Mouse (Mus musculus): ENCODE measurements around the gene Apc2. TPM values are rescaled to one million over a fixed set of nuclear protein-coding genes. Genes with fewer than 3 reads are reported as not detected.
A peak's percentile ranks its signal among the peaks of the same experiment; 100 is the strongest.

Apc2 gene
- polyA plus RNA-seq, 1 experiment from 2014 or later, result 1.3 TPM

- Histone ChIP-seq H3K9me3 (no peaks in the 10 kb centered on the region), H3K36me3 (peaks cover 59% of the 10 kb centered on the region), H3K4me1 (peaks cover 17% of the 10 kb centered on the region), H3K27ac (no peak overlapping the region), H3K9ac (no peak overlapping the region), H3K4me2 (no peak overlapping the region), H3K27me3 (no peaks in the 10 kb centered on the region), H3K4me3 (no peak overlapping the region)
- 91% methylated on average over 5 of the region's 5 CpGs for WGBS
- ATAC-seq (ENCODE audit: borderline replicate concordance, extremely low read depth, low FRiP score, low TSS enrichment), result no peak
Measured at GRCm38 (mm10) chr10:80255881-80256535, 39.8 kb upstream of the Apc2 start.

- Histone ChIP-seq H3K27ac (no peak overlapping the region), H3K36me3 (peaks cover 54% of the 10 kb centered on the region), H3K4me1 (peaks cover 26% of the 10 kb centered on the region), H3K4me2 (no peak overlapping the region), H3K27me3 (no peaks in the 10 kb centered on the region), H3K9ac (no peak overlapping the region), H3K4me3 (no peak overlapping the region), H3K9me3 (no peaks in the 10 kb centered on the region)
- no peak for ATAC-seq (ENCODE audit: borderline replicate concordance, extremely low read depth, low FRiP score, low TSS enrichment)
- WGBS, result 67% methylated on average over 2 of the region's 2 CpGs
Measured at GRCm38 (mm10) chr10:80257936-80258335, 37.8 kb upstream of the Apc2 start.

- no peak for ATAC-seq (ENCODE audit: borderline replicate concordance, extremely low read depth, low FRiP score, low TSS enrichment)
- peaks cover 47% of the 10 kb centered on the region for H3K36me3 ChIP-seq
- H3K27ac ChIP-seq, result 0 out of 2 replicates have a peak overlapping the region, but pooled peaks have one; percentile 98
- no peak overlapping the region for H3K9ac ChIP-seq
- peak overlapping the region; percentile 94; the same call in 1 of the 2 replicates for H3K4me2 ChIP-seq
- H3K4me1 ChIP-seq, result peaks cover 26% of the 10 kb centered on the region
- 84% methylated on average over 14 of the region's 14 CpGs for WGBS
- H3K9me3 ChIP-seq, result no peaks in the 10 kb centered on the region
- H3K27me3 ChIP-seq, result no peaks in the 10 kb centered on the region
- H3K4me3 ChIP-seq, result no peak overlapping the region
Measured at GRCm38 (mm10) chr10:80258752-80259462, 36.9 kb upstream of the Apc2 start.

DNA sequence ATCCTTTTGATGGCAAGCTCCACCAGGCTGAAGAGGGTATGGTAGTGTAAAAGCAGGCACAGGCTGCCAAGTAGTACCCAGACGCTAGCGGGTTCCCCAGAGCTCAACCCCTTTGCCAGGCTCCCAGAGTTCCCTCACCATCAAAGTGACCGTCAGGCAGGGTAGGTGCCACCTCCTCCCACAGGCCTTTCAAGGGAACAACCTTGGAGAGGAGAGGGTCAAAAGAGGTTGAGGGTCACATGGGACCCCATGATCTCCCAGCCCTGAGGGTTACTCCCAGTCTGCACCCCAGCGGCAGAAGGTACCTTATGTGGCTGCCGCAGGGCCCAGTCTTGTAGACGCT, 36.3 kb upstream of the Apc2 start:
- no peak for ATAC-seq (ENCODE audit: borderline replicate concordance, extremely low read depth, low FRiP score, low TSS enrichment)
- Histone ChIP-seq H3K27ac (peak overlapping the region; percentile 98; the same call in 1 of the 2 replicates), H3K4me3 (peak overlapping the region; percentile 50), H3K4me2 (peak overlapping the region; percentile 94), H3K9ac (0 out of 2 replicates have a peak overlapping the region, but pooled peaks have one; percentile 59), H3K9me3 (no peaks in the 10 kb centered on the region), H3K36me3 (peaks cover 42% of the 10 kb centered on the region), H3K27me3 (no peaks in the 10 kb centered on the region), H3K4me1 (peaks cover 31% of the 10 kb centered on the region)
- WGBS, result 77% methylated on average over 6 of the region's 6 CpGs

GRCm38 (mm10) chr10:80259861-80260641, 35.7 kb upstream of the Apc2 start:
- Histone ChIP-seq H3K4me1 (peaks cover 31% of the 10 kb centered on the region), H3K4me3 (peak overlapping the region; percentile 50), H3K4me2 (peak overlapping the region; percentile 94), H3K36me3 (peaks cover 36% of the 10 kb centered on the region), H3K9ac (peak overlapping the region; percentile 59), H3K9me3 (no peaks in the 10 kb centered on the region), H3K27ac (peak overlapping the region; percentile 98), H3K27me3 (no peaks in the 10 kb centered on the region)
- no peak for ATAC-seq (ENCODE audit: borderline replicate concordance, extremely low read depth, low FRiP score, low TSS enrichment)
- 5% methylated on average over 19 of the region's 19 CpGs for WGBS

- Histone ChIP-seq H3K27ac (peak within 1 kb of the TSS; percentile 98), H3K9me3 (no peaks in the 10 kb centered on the region), H3K4me1 (peaks cover 35% of the 10 kb centered on the region), H3K36me3 (peaks cover 28% of the 10 kb centered on the region), H3K4me3 (peak within 1 kb of the TSS; percentile 50), H3K27me3 (no peaks in the 10 kb centered on the region), H3K9ac (peak within 1 kb of the TSS; percentile 59), H3K4me2 (peak within 1 kb of the TSS; percentile 94)
- under 1% methylated on average over 49 of the region's 49 CpGs for WGBS
- ATAC-seq (ENCODE audit: borderline replicate concordance, extremely low read depth, low FRiP score, low TSS enrichment), result peak; percentile 93
Measured at GRCm38 (mm10) chr10:80260642-80261584, 34.9 kb upstream of the Apc2 start, which contains the start of the genes Gamt and Dazap1. Gene Gamt, minus strand, starts transcription at chr10:80261012. Gene Dazap1, plus strand, starts transcription at chr10:80261486.

DNA sequence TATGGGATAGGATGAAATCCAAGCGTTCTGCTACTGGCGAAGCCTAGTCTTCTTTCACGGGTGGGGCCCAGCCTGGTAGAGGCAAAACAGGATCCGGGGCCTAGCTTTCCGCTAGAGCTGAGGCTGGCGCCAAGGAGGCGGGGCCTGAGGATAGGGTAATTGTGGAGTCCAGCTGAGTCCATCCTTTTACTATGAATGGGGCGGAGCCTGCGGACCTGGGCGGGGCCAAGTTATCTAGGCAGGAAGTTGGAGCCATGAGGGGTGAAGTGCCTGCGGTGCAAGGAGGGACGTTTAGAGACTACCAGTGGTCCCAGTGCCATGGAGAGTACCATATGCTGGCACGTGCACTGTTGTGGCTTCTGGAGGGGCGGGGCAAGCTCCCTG, 34.2 kb upstream of the Apc2 start:
- Histone ChIP-seq H3K27me3 (no peaks in the 10 kb centered on the region), H3K4me1 (peaks cover 41% of the 10 kb centered on the region), H3K27ac (peak overlapping the region; percentile 98), H3K9ac (peak overlapping the region; percentile 49), H3K4me2 (peak overlapping the region; percentile 94), H3K9me3 (no peaks in the 10 kb centered on the region), H3K36me3 (peaks cover 21% of the 10 kb centered on the region), H3K4me3 (peak overlapping the region; percentile 50)
- under 1% methylated on average over 14 of the region's 14 CpGs for WGBS
- peak; percentile 76 for ATAC-seq (ENCODE audit: borderline replicate concordance, extremely low read depth, low FRiP score, low TSS enrichment)

DNA sequence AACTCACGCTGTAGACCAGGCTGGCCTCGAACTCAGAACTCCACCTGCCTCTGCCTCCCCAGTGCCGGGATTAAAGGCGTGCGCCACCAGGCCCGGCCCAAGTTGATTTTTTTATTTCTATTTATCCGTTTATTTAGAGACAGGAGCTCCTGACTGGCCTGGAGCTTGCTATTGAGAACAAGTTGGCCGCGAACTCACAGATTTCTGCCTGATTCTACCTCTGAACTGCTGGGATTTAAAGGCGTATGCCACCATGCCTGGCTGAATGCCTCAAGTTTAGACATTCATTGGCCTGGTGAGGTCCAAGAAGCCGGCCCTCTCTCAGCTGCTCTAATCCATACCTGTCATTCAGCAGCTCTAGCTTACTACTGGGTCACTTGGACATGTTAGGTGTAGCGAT, 33.6 kb upstream of the Apc2 start:
- Histone ChIP-seq H3K4me3 (peak overlapping the region; percentile 50), H3K27me3 (no peaks in the 10 kb centered on the region), H3K27ac (peak overlapping the region; percentile 98), H3K9me3 (no peaks in the 10 kb centered on the region), H3K9ac (no peak overlapping the region; the same call in 1 of the 2 replicates), H3K4me2 (peak overlapping the region; percentile 94), H3K36me3 (peaks cover 15% of the 10 kb centered on the region), H3K4me1 (peaks cover 47% of the 10 kb centered on the region)
- 69% methylated on average over 12 of the region's 12 CpGs for WGBS
- no peak for ATAC-seq (ENCODE audit: borderline replicate concordance, extremely low read depth, low FRiP score, low TSS enrichment)

DNA sequence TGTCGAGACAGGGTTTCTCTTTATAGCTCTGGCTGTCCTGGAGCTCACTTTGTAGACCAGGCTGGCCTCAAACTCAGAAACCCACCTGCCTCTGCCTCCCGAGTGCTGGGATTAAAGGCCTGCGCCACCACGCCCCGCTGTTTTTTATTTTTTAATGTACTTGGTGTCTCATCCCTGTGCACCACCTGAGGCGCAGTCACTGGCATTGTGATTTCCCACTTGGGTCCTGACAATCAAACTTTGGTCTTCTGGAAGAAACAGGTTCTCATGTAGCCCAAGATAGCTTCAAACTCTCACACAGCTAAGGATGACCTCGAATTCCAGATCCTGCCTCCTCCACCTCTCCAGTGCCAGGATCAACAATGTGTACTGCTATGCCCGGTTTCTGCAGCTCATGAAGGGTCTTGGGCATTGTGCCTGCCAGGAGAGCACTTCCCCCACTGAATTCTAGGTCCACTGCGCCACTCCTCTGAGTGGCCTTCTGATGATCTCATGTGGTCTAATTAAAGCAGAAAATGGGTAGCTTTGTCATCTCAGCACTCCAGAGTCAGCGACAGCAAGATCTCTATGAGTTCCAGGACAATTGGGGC, 32.9 kb upstream of the Apc2 start:
- peaks cover 16% of the 10 kb centered on the region for H3K36me3 ChIP-seq
- H3K4me2 ChIP-seq, result no peak overlapping the region
- H3K4me3 ChIP-seq, result no peak overlapping the region
- H3K9ac ChIP-seq, result no peak overlapping the region
- peaks cover 54% of the 10 kb centered on the region for H3K4me1 ChIP-seq
- no peaks in the 10 kb centered on the region for H3K9me3 ChIP-seq
- no peaks in the 10 kb centered on the region for H3K27me3 ChIP-seq
- WGBS, result 92% methylated on average over 10 of the region's 10 CpGs
- ATAC-seq (ENCODE audit: borderline replicate concordance, extremely low read depth, low FRiP score, low TSS enrichment), result no peak
- peak overlapping the region; percentile 98; the same call in 1 of the 2 replicates for H3K27ac ChIP-seq

- Histone ChIP-seq H3K4me2 (peak overlapping the region; percentile 84), H3K27me3 (no peaks in the 10 kb centered on the region), H3K9ac (peak overlapping the region; percentile 99), H3K36me3 (peaks cover 11% of the 10 kb centered on the region), H3K9me3 (no peaks in the 10 kb centered on the region), H3K4me3 (peak overlapping the region; percentile 98), H3K27ac (peak overlapping the region; percentile 73), H3K4me1 (peaks cover 59% of the 10 kb centered on the region)
- WGBS, result under 1% methylated on average over 80 of the region's 81 CpGs
- peak; percentile 35 for ATAC-seq (ENCODE audit: borderline replicate concordance, extremely low read depth, low FRiP score, low TSS enrichment)
Measured at GRCm38 (mm10) chr10:80264341-80265148, 31.2 kb upstream of the Apc2 start.

Data from lung, embryonic 15.5 days (tissue).